Mouse (Mus musculus) neural tube, embryonic 12.5 days (tissue): Measurements from ENCODE around the gene Usp35. TPM values are rescaled to one million over a fixed set of nuclear protein-coding genes. Genes with fewer than 3 reads are reported as not detected.

Experiments used
- ATAC-seq: fragments of 200-750 bp; cut with Nextera tagmentation; 2 replicates; pipeline ENCODE4 v1.8.0; 2017; ENCODE audit warnings: low read depth, mild to moderate bottlenecking, moderate TSS enrichment, moderate library complexity; ENCODE audit not compliant: low FRiP score
- H3K27ac ChIP-seq: fragments of 300-500 bp; sonication (generic); 2 replicates; pipeline ENCODE4 v1.5.1; 2016
- H3K27me3 ChIP-seq: fragments of 300-500 bp; sonication (generic); replicated peaks from 2 replicates; pipeline ENCODE4 v1.6.1; 2016; ENCODE audit warnings: mild to moderate bottlenecking
- H3K36me3 ChIP-seq: fragments of 300-500 bp; sonication (generic); 2 replicates; pipeline ENCODE4 v1.6.1; 2016; ENCODE audit warnings: mild to moderate bottlenecking
- H3K4me1 ChIP-seq: fragments of 300-500 bp; sonication (generic); 2 replicates; pipeline ENCODE4 v1.6.1; 2016
- H3K4me2 ChIP-seq: fragments of 300-500 bp; sonication (generic); replicated peaks from 2 replicates; pipeline ENCODE4 v1.6.1; 2016; ENCODE audit warnings: mild to moderate bottlenecking
- H3K4me3 ChIP-seq: fragments of 300-500 bp; sonication (generic); 2 replicates; pipeline ENCODE4 v1.5.1; 2016
- H3K9ac ChIP-seq: fragments of 300-500 bp; sonication (generic); 2 replicates; pipeline ENCODE4 v1.6.1; 2016; ENCODE audit warnings: mild to moderate bottlenecking
- H3K9me3 ChIP-seq: fragments of 300-500 bp; sonication (generic); 2 replicates; pipeline ENCODE4 v1.6.1; 2016; ENCODE audit warnings: mild to moderate bottlenecking
- WGBS: fragments of 180-500 bp; shearing (Covaris S2); methylation state at CpG from one replicate; pipeline ENCODE4 v1.1.7; 2016; 5-methylcytosine and 5-hydroxymethylcytosine counted together
- polyA plus RNA-seq: library from polyadenylated mRNA; unstranded; fragments of >200 nt; fragmentation: Nextera tagmentation; extraction: Ambion mirVana; gene quantifications from 2 replicates; pipeline ENCODE4 v1.2.1, GENCODE M21; 2016

Usp35 gene
- polyA plus RNA-seq, 1 experiment from 2014 or later: 4.9 TPM

DNA sequence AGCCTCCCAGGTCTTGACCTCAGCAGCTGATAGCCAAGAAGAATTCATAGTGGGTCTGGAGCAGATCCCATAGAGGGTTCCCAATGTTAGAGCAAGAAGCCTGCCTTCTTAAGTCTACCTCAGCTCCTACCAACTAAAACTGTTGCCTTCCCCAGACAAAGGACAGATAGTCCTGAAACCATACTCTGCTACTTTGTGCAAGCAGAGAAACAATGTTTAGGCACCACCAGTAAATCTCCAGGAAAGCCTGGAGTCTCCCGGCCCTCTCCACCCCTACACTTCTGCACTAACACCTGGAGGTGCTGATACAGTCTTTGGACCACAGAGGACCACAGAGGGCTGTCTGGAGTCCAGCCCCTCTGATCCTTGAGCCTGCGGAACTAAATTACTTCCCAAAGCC, 12.8 kb upstream of the Usp35 start:
- H3K9me3 ChIP-seq: no peaks in the 10 kb centered on the region

DNA sequence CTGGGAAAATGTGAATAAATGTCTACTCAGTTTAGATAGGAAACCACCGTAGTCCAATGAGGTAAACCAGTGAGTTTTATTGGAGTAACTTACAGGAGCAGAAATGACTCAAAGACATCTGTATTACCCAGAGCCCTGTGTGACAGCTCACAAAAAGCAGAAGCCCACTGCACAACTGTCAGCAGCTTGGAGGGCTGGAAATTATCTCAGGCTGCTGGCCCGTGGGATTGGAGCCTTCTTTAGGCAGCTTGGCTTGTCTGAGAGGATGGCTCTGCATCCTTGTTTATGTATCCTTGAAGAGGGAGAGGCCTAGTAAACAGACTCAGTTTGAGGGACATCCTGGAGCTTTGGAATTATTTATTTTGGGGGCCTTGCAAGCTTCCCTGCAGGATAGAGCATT, 11.1 kb upstream of the Usp35 start:
- H3K27ac ChIP-seq: no peak overlapping the region
- no peak overlapping the region for H3K9ac ChIP-seq
- no peak overlapping the region for H3K4me2 ChIP-seq
- no peaks in the 10 kb centered on the region for H3K27me3 ChIP-seq
- H3K4me1 ChIP-seq: peaks cover 4% of the 10 kb centered on the region; the same call in 1 of the 2 replicates
- H3K36me3 ChIP-seq: peaks cover 6% of the 10 kb centered on the region
- H3K9me3 ChIP-seq: no peaks in the 10 kb centered on the region
- WGBS: 90% methylated on average over 2 of the region's 2 CpGs
- no peak for ATAC-seq
- H3K4me3 ChIP-seq: no peak overlapping the region

More for the DNA sequence above, 12.8 kb upstream of the Usp35 start:
- Histone ChIP-seq H3K4me1 (peaks cover 4% of the 10 kb centered on the region; the same call in 1 of the 2 replicates), H3K4me3 (no peak overlapping the region), H3K36me3 (peaks cover 7% of the 10 kb centered on the region), H3K27me3 (no peaks in the 10 kb centered on the region), H3K9ac (no peak overlapping the region), H3K4me2 (no peak overlapping the region), H3K27ac (no peak overlapping the region)
- no peak for ATAC-seq
- WGBS: 85% methylated on average over 2 of the region's 2 CpGs

- Histone ChIP-seq H3K4me1 (peaks cover 4% of the 10 kb centered on the region; the same call in 1 of the 2 replicates), H3K27ac (no peak overlapping the region), H3K9ac (no peak overlapping the region), H3K9me3 (no peaks in the 10 kb centered on the region), H3K36me3 (no peaks in the 10 kb centered on the region), H3K27me3 (no peaks in the 10 kb centered on the region), H3K4me3 (no peak overlapping the region), H3K4me2 (no peak overlapping the region)
- 70% methylated on average over 18 of the region's 18 CpGs for WGBS
- no peak for ATAC-seq
Observed at GRCm38 (mm10) chr7:97340907-97341849, 9.4 kb upstream of the Usp35 start.

- Histone ChIP-seq H3K27ac (no peak overlapping the region), H3K9ac (no peak overlapping the region), H3K9me3 (no peaks in the 10 kb centered on the region), H3K4me3 (no peak overlapping the region), H3K27me3 (no peaks in the 10 kb centered on the region), H3K4me2 (no peak overlapping the region), H3K4me1 (no peaks in the 10 kb centered on the region), H3K36me3 (no peaks in the 10 kb centered on the region)
- ATAC-seq: no peak
- whole genome bisulfite sequencing: 92% methylated on average over 7 of the region's 7 CpGs
Observed at GRCm38 (mm10) chr7:97339623-97340022, 7.8 kb upstream of the Usp35 start.

DNA sequence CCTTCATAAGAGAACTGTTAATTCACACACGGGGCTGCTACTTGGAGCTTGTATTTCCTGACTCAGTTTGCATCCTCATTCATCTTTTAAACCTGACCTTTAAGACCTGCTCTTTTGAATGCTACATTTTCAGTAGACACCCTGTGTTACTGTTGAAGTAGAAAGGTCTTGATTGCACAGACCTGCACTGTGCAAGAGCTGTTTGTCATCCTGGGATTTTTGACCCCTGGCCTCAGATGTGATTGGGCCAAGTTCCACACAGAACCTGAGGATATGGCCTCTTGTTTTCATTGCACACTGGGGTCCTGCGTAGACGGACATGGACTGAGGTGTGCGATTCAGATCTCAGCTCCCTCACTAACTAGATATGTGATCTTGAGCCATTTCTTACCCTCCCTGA, 6.8 kb upstream of the Usp35 start:
- WGBS: 87% methylated on average over 4 of the region's 4 CpGs
- Histone ChIP-seq H3K9me3 (no peaks in the 10 kb centered on the region), H3K4me1 (no peaks in the 10 kb centered on the region), H3K27me3 (no peaks in the 10 kb centered on the region), H3K4me3 (no peak overlapping the region), H3K4me2 (no peak overlapping the region), H3K27ac (no peak overlapping the region), H3K36me3 (no peaks in the 10 kb centered on the region), H3K9ac (no peak overlapping the region)
- no peak for ATAC-seq

DNA sequence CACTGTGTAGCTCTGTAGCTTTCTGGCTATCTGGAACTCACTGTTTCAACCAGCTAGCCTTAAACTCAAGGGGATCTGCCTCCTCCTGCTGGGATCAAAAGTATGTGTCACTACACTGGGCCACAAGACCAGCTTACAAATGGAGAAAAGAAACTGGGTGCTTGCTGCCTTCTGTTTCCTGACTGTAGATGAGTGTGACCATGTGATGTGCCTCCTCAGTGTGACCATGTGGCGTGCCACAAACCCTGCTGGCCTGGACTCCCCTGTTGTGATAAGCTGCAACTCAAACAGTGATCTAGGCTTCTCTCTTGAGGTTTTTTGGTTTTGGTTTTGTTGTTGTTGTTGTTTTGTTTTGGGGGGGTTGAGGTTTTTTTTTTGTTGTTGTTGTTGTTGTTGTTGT, 4.9 kb upstream of the Usp35 start:
- Histone ChIP-seq H3K9me3 (no peaks in the 10 kb centered on the region), H3K27me3 (no peaks in the 10 kb centered on the region), H3K4me1 (peaks cover 6% of the 10 kb centered on the region), H3K27ac (no peak overlapping the region), H3K9ac (no peak overlapping the region), H3K4me3 (no peak overlapping the region), H3K4me2 (no peak overlapping the region), H3K36me3 (no peaks in the 10 kb centered on the region)
- WGBS: 82% methylated on average over 1 of the region's 1 CpGs
- no peak for ATAC-seq

DNA sequence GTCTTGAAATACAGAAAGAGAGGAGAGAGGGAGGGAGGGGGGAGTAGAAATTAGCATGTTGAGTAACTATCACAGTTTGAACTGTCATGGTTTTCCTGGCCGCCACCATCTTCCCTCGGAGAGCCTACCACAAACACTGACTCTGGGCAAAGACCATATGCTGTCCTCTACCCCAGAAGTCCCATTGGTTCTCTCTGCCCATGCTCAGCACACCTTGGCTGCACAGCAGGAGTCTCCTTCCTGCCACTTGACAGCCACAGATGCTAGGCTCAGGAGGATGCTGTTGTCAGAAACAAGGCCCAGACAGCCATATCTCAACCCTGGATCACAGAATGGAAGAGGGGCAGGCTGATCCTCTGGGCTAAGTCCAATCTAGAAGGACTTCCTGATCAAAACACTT, 2.6 kb upstream of the Usp35 start:
- WGBS: 93% methylated on average over 2 of the region's 2 CpGs
- ATAC-seq: no peak
- no peaks in the 10 kb centered on the region for H3K9me3 ChIP-seq

DNA sequence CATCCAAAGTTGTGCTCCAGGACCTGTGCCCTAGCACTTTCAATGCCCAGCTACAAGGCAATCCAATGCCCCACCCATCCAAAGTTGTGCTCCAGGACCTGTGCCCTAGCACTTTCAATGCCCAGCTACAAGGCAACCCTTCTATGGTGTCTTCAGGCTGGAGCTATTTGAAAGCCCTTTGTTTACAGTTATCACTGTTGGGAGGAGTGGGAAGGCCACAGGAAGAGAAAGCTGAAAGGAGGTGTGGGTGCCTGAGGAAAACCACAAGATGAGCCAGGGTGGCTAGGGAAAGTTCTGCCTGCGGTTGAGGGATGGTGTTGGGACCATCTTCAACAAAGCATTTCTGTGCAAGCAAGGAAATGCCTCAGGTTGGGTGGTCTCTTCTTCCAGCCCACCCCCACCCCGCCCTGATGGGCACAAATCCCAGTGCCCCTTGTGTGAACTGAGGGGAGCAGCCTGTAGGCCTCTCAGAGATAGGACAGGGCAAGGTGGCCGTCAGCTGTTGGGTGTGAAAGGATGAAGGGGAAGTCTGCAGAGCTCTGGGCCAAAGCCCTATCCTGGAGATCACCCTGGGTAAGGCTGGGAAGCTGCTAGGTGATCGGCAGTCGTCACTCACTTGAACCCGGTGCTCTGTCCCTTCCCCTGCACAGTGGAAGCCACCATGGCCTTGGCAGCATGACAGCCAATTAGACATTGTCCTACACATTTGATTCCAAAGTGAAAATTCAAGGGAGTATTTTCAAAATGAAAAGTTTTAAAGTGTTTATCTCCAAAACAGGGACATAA, 1.5 kb upstream of the Usp35 start:
- Histone ChIP-seq H3K36me3 (no peaks in the 10 kb centered on the region), H3K27ac (no peak overlapping the region), H3K4me3 (no peak overlapping the region), H3K9me3 (no peaks in the 10 kb centered on the region), H3K4me1 (peaks cover 24% of the 10 kb centered on the region), H3K9ac (0 out of 2 replicates have a peak overlapping the region, but pooled peaks have one; percentile 78), H3K4me2 (peak overlapping the region; percentile 77), H3K27me3 (no peaks in the 10 kb centered on the region)
- no peak for ATAC-seq
- 89% methylated on average over 6 of the region's 6 CpGs for WGBS

More for the DNA sequence above, 2.6 kb upstream of the Usp35 start:
- Histone ChIP-seq H3K4me1 (peaks cover 19% of the 10 kb centered on the region), H3K27me3 (no peaks in the 10 kb centered on the region), H3K9ac (no peak overlapping the region), H3K4me3 (no peak overlapping the region), H3K36me3 (no peaks in the 10 kb centered on the region), H3K27ac (no peak overlapping the region), H3K4me2 (no peak overlapping the region)

- WGBS: 6% methylated on average over 9 of the region's 9 CpGs
- H3K9me3 ChIP-seq: no peaks in the 10 kb centered on the region
- H3K9ac ChIP-seq: peak overlapping the region; percentile 78
- no peaks in the 10 kb centered on the region; the same call in 1 of the 2 replicates for H3K27me3 ChIP-seq
- peak overlapping the region; percentile 58 for H3K4me3 ChIP-seq
- peaks cover 24% of the 10 kb centered on the region for H3K4me1 ChIP-seq
- no peaks in the 10 kb centered on the region for H3K36me3 ChIP-seq
- peak overlapping the region; percentile 77 for H3K4me2 ChIP-seq
- H3K27ac ChIP-seq: no peak overlapping the region
- no peak for ATAC-seq
Observed at GRCm38 (mm10) chr7:97332667-97333041, 834 bp upstream of the Usp35 start.

DNA sequence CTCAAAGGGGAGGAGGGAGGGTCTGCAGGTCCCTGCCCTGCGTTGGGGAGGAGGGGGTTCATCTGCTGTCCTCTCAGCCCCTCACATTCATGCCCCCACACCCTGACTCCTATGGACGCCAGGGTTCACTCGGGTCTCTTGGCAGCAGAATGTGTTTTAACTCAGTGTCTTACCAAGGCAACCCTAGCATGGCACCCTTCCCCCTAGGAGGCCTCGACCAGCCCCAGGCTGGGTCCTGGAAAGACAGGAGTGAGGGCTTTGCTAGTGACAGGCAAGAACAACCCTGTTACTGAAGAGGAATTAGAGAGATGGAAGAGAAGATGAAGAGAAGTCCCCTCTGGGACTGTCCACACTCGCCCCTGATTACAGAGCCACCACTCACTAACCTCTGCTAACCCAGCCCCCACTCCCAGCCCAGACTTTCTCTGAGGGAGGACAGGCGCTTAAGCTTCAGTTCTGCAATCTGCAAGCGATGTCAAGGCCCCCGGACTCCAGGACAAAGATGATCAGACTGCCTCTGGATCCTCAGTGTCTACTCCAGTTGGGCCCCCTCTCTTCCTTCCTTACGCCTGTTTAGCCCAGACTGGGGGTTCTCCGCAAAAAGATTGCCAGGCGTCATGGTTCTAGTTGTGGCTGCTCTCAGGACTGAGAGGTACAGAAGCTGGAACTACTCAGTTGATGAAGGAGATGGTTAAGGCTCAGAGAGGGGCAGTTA, 732 bp downstream of the Usp35 start:
- no peak for ATAC-seq
- H3K4me1 ChIP-seq: peaks cover 24% of the 10 kb centered on the region
- 67% methylated on average over 11 of the region's 11 CpGs for WGBS
- H3K27me3 ChIP-seq: peaks cover 15% of the 10 kb centered on the region
- H3K9ac ChIP-seq: peak overlapping the region; percentile 78
- H3K36me3 ChIP-seq: no peaks in the 10 kb centered on the region
- H3K4me2 ChIP-seq: peak overlapping the region; percentile 77
- H3K9me3 ChIP-seq: no peaks in the 10 kb centered on the region
- H3K27ac ChIP-seq: no peak overlapping the region
- H3K4me3 ChIP-seq: peak overlapping the region; percentile 58

DNA sequence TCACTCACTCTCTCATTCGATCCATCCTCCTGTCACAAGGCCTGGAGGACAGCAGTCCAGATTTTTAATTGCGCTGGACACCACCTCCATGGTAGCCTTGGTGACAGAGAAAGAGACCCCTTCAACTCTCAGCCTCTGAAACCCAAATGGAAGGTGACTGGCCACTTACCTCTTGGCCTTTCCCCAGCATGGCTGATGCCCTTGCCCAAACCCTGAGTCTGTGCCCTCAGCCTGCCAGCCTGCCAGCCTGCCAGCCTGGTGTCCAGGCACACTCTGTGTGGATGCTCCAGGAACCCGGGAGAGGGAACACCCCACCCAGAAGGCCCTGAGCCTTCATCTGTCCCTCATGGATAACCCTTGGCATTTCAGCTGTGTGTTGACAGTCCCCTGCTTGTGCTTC, 2.1 kb downstream of the Usp35 start:
- Histone ChIP-seq H3K4me3 (no peak overlapping the region), H3K9ac (no peak overlapping the region), H3K4me2 (no peak overlapping the region), H3K27ac (no peak overlapping the region), H3K36me3 (no peaks in the 10 kb centered on the region), H3K27me3 (peaks cover 29% of the 10 kb centered on the region), H3K9me3 (no peaks in the 10 kb centered on the region), H3K4me1 (peaks cover 31% of the 10 kb centered on the region)
- no peak for ATAC-seq
- WGBS: 82% methylated on average over 3 of the region's 3 CpGs
